Mouse (Mus musculus) layer of hippocampus, adult 18-20 months (tissue): ENCODE measurements around the gene Rpl14. TPM values are rescaled to one million over a fixed set of nuclear protein-coding genes. Genes with fewer than 3 reads are reported as not detected.

Experiments
- DNase-seq, 2 experiments: peaks; one replicate each; pipeline ENCODE4 v3.0.0; 2022; ENCODE audit warnings: low spot score in 2 of 2
- total RNA-seq, 2 experiments: library from RNA; stranded (reverse); gene quantifications; 2 replicates each; pipeline ENCODE4 v1.2.3; 2021

Rpl14 gene
- total RNA-seq, 2 experiments from 2014 or later: 355 to 365 TPM

DNA sequence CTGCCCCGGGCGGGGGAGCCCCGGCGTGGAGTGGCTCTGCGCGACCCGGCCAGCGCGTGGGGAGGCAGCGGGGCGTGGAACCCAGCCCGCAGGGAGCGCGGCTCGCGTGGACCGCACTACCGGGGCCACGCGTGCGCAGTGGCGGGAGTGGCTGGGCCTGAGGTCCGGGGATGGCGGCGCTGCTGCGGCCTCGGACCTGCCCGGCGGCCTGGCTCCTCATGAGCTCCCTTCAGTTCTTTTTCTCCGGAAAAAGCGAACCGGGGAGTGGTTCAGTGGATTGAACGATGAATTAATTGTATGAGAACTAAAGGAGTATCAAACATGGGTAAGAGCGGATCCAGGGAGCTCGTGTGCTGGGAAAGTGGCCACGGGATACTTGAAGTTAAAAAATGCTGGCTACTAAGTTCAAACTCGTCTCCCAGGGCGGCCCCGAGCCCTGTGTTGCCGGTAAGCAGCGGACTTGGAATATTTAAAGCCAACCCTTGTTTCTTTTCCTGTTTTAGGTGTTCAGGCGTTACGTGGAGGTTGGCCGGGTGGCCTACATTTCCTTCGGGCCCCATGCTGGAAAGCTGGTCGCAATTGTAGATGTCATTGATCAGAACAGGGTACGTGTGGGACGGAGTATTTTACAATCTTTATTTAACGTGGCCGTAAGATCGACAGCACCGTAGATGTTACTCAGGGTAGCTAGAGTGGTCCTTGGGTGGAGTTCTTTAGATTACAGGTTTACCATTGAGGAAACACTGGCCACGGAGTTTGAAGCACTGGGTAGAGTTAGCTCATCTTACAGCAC, 545 bp downstream of the Rpl14 start:
- DNase-seq: no peak

DNA sequence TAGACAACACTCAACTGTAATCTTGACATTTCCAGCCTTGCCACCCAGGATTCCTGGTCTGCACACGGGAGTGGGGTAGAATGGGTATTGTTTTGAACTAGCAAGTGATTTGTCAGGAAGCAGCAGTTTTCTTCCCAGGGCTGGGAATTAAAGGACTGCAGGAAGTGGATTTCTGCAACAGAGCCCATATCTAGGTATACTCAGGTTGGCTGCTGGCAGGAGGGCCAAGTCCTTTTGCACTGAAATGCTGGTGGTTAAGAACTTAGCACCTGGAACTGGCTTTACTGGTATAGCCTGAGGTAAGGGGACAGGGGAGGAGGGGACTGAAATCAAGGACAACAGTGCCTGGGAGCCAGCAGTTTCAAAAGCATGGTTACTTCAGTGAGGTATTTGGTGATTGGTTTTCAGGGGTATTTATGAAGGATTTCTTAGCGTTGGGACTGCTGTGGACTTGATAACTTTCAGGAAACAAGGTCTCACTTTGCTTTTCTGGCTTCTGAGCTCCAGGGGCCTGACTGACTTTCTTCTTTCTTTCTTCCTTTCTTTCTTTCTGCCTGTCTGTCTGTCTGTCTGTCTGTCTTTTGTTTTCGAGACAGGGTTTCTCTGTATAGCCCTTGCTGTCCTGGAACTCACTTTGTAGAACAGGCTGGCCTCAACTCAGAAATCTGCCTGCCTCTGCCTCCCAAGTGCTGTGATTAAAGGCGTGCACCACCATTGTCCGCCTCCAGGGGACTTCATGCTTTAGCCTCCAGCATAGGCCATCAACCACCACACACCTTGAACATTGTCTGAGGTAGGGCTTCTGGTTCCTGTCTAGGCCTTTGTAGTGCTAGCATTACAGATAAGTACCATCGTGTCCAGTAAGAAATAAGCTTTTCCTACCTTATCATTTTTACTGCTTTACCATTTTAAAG, 4.8 kb downstream of the Rpl14 start:
- DNase-seq: no peak

DNA sequence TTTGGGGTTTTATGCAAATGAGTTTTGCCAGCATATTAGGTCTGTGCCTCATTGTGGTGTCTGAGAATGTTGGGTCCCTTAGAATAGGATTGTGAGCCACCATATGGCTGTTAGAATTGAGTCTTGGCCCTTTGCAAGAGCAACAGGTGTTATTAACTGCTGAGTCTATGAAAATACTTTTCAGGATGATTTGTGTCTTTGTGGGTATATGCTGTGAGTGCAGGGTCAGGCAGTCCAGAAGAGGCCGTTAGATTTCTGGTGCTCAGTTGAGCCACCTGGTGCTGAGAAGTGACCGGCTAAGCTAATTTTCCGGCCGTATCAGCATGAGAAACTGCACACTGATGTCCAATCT, 5.4 kb downstream of the Rpl14 start:
- peak in 1 of 2 experiments; percentile 27 for DNase-seq

DNA sequence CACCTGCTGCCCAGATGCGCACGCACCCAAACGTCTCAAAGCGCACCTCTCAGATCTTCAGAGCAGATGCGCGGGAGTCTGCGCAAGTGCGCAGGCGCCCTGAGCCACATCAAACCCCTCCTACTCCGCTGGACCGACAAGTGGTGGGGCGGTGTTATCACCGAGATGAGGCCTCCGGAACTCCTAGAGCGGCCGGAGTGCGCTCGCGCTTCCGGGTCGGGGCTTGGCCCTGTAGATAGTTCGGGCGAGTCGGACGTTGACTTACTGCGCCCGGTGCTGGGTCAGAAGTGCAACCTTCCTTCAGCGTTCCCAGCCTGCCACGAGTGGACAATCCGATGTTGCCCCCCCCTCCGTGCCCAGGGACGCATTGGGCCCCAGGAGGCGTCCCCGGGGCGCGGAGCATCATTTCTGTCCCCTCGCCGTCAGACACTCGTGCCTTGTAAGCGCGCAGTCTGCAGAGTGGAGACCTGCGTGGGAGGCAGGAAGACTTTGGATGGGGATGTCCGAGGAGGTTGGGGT, 5.9 kb downstream of the Rpl14 start:
- peak; percentile 79 to 87 for DNase-seq

DNA sequence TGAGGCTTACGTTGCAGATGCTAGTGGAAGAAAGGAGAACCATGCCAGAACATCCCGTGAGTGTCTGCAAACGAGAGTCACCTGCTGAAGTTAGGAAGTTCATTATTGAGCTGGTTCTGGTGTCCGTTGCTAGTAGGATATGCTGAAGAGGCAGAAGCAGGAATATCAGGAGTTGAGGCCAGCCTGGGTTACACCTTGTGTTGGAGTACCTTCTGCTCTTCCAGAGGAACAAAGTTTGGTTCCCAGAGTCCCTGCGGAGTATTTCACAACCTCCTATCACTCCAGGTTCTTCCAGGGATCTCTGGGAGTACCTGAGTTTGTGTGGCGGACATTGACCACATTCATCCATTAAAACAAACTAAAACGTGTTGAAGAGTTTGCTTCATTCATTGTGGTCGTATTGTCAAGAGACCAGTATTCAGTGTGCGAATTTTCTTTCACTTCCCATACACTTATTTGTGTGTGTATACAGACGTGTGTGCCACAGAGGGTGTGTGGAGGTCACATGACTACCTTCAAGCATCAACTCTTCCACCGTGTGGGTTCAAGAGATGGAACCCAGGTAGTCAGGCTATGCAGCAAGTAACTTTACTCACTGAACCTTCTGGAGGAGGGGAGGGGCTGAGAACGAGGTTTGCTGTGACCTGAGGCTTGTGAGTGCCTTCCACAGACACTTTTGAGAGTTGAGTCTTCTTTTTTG, 6.6 kb downstream of the Rpl14 start:
- no peak for DNase-seq

DNA sequence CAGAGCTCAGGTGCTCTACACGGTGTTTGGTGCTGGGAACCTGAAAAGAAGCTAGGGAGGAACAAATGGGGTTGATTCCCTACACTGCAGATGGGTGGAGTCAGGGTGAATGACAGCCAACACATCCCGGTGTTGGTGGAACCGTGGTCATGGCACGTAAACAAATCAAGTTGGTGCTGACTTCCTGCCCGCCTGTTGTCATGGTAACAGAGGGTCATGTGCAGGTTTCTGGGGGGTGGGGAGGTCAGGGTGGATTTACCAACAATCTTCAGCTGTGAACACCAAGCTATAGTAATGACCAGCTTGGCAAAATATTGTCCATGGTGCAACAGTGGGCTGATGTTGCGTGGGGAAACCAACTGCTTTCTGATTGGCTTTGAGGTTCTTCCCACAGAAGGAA, 7.5 kb downstream of the Rpl14 start:
- DNase-seq: no peak

DNA sequence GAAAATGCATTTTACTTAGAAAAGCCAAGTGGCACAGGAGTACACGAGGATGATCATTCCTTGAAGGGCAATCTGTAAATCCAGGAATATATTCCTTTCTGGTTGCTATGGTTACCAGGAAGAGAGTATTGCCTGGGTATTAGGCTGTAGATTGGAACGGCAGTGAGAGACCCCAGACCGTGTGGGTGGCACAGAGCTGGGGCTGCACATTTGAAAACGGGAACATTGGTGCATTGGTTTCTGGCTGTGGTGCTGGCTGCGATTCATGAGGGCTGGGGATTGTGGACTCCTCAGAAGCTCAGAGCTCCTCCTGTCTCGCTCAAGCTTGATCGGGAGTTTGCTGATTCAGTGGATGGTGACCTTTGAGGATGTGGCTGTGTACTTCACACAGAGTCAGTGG, 8.6 kb downstream of the Rpl14 start:
- peak in 1 of 2 experiments; percentile 35 for DNase-seq

DNA sequence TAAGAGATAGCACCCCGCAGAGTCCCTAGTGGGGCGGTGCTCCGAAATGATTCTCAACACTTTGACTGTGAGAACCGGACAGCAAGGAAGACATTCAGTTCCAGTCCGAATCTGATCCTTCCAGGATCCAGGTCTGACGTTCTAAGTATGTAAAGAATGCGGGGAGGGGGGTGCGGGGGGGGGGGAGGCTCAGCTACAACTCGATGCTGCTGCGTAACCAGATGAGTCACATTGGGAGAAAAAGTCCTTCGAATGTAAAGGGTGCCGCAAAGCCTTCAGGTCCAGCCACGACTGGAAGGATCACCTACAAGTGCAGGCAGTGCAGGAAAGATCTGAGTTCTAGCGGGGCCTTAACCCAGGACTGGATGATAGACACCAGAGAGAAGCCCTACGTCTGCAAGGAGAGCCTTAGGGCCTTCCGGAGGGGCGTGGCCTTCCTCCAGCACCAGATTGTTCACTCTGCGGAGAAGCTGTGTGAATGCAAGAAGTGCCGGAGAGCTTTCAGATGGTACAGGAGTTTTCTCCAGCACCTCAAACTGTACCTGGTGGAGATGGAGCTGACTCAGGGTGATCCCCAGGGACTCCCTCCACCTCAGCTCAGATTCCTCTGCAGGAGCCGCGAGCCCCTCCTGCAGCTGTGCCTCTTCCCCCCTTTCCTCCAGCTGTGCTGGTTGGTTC, 10.8 kb downstream of the Rpl14 start:
- peak; percentile 34 to 57 for DNase-seq

DNA sequence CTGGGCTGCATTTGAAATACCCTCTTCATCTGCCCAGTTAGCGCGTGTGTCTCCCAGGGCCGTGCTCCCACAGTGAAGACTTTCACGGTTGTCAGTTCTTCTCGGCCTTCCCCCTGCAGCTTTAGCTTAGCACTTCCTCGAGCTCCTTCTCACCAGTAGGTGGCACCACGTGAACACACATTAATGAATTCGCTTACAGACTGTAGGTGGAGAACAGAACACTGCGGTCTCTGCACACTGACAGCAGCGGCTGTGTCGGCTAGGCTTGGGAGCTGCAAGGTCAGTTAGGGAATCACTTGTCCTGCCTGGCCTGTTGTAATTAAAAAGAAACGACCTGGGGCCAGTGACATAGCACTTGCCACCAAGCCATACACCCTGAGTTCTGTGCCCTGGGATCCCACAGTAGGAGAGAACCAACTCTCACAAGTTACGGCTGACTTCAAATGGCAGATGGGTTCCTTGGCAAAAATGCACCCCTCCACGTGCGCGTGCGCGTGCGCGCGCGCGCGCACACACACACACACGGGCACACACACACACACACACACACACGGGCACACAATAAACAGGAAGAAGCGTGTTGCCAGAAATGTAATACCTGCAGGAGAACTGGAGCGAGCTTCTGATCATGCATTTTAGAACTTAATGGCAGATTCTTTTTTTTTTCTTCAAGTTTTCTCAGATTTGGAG, 11.5 kb downstream of the Rpl14 start:
- DNase-seq: peak; percentile 80 to 95

DNA sequence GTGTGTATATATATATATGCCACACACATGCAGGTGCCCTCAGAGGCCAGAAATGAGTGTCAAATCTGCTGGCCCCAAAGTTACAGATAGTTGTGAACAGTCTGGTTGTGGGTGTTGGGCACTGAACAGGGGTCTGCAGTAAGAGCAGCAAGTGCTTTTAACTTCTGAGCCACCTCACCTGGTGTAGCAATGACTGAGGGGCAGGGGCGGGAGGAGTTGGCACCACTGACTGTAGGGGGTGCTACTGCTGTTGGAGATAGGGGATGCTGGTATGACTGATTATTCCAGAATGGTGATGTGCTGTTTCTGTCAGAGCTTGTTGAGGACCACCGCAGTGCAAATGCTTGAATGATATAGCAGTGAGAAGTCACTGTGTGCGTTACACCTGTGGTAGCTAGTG, 12.1 kb downstream of the Rpl14 start:
- DNase-seq: no peak

DNA sequence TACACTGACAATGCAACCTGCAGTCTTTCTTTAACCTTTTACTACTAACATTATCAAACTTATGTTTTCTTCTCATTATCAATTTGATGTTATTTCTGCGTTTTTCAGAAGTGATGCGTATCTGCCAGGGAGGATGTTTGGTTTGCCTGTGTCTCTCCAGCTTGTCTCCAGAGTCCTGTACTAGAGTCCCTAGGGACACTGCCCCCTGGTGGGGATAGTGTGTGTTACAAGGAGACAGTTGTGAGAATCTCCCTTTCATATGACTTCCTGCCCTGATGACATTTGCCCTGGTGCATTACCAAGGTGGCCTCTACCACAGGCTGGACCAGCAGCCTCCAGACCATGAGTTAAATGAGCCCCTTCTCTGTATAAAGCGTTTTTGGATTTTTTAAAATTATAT, 15.3 kb downstream of the Rpl14 start:
- peak; percentile 51 to 86 for DNase-seq

DNA sequence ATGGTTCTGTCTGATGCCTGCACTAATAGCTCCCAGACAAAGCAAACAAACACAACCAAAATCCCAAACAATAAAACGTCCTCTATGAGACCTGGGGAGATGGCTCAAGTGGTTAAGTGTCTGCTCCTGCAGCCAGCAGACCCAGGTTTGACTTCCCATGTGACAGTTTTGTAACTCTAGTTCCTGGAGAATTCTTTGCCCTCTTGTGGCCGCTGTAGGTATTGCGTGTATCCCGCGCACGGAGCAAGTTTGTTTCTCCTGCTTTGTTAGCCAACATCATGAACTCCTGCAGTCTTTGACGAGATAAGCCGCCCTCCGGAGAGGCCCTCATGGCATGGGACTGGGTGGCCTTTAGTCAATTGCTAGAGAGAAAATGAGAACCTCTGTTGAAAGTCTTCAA, 20.2 kb downstream of the Rpl14 start:
- peak; percentile 43 to 77 for DNase-seq

DNA sequence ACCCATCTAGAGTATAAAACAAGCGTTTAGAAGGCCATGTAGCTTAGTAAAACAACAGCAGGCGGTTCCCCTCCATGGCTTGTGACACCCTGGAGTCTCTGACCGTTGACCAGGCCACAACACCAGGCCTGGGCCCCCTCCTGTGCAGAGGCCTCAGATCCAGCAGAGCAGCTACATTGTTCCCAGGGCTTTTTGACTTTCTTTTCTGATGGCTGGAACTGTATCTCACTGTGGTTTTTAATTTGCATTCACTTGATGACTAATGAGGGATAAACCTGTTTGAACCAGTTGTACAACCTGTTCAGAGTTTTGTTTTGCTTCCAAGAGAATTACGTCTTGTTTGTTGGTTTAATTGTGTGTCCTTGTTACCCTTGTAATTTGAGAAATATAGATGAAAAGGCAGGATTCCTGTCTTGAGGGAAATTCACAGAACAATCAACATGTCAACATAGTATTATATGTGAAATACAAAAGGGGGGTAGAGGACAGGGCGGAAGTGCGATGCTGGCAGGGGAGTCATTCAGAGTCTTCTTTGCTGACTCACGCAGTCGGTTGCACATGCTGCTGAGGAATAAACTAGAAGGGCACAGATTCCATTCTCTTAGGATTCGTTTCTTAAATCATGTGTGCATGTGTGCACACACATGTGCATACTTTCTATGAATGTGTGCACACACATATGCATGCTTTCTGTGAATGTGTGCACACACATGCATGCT, 22.3 kb downstream of the Rpl14 start:
- DNase-seq: no peak

DNA sequence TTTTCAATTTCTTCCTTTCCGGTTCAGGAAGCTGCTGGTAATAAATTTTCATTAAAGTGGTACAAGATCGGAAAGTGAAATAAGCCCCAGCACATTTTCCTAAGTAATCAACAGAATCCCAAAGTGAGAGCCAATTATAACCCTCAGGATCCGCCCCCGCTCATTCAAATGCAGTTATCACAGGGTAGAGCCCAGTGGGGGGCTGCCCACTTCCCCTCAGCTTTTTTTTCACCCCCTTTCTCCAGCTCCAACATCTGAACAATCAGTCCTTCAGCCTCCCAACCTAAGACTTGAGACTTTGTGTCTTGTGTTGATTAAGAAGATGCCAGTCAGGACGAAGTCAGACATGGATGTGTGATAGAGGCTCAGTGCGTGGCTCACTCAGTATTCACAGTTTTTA, 23.6 kb downstream of the Rpl14 start:
- no peak for DNase-seq

DNA sequence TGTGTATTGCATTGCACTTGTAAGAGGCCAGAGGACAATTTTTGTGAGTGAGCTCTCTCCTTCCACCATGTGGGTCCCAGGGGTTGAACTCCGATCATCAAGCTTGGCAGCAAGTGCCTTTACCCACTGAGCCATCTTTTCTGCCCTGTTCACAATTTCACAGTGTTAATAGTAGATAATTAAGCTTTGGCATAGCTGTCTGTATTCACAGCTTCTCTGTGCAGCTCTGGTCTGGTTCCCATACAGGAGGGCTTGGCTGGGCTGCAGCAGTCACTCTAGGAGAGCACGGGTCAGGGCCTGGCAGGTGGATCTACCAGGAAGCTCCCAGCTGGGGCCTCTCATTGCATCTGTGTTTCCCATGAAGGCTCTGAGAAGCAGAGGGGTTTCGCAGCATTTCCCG, 24.1 kb downstream of the Rpl14 start:
- no peak for DNase-seq

DNA sequence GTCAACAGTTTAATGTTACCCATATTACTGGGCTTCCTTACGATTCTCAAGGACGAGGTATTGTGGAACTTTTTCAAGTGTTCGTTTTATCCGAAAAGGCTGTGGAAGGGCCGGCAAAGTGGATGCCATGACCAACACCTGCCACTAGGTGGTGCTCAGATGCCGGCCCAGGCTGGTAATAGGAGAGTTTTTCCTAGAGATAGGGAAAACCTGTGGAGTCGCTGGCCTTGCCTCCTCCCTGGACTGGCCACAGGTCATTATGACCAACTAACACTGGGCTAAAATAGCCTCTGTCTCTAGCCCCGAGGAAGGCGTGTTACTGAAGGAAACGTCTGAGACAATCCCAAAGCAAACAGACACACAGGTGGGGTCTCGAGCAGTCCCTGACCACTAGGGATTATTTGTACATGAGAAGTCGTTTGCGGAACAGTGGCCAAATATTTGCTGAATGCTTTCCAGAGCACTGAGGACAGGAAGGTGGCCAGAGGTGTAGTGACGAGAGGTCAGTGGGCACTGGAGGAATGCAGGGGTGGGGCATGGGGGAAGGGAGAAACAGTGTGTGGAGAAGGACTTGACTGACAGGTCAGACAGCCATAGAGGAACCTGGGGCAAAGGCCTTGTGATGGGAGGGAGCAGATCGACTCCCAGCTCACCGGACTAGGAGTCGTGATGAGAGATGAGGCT, 30.4 kb downstream of the Rpl14 start:
- DNase-seq: peak; percentile 45 to 82

DNA sequence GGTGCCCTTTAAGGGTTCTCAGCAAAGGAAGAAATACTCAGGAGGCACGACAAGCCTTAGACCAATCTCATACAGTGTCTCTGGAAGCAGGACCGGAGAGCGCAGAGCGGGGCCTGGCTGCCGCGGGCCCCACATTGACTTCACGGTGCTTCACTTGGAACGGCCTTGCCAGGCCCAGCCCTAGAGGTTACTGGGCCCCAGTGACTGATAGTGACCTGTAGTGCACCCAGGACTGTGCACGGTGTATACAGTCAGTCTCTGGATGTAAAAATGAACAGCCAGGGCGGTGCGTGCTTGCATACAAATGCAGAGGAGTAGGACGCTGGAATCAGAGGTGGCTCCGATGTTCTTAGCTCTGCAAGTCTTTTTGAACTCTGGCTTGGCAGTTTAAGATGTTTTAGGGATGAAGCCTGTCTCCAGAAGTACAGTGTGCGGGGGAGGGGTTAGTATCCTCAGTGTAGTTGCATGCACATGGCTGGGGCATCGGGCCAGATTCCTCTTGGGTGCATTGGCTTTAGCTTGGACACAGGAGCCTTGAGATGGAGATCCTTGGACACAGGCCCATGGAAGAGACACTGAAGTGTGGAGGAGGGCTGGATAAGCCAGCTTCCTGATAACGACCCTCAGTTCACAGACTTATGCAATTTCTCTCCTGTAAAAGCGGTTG, 31.1 kb downstream of the Rpl14 start:
- peak in 1 of 2 experiments; percentile 42 for DNase-seq

DNA sequence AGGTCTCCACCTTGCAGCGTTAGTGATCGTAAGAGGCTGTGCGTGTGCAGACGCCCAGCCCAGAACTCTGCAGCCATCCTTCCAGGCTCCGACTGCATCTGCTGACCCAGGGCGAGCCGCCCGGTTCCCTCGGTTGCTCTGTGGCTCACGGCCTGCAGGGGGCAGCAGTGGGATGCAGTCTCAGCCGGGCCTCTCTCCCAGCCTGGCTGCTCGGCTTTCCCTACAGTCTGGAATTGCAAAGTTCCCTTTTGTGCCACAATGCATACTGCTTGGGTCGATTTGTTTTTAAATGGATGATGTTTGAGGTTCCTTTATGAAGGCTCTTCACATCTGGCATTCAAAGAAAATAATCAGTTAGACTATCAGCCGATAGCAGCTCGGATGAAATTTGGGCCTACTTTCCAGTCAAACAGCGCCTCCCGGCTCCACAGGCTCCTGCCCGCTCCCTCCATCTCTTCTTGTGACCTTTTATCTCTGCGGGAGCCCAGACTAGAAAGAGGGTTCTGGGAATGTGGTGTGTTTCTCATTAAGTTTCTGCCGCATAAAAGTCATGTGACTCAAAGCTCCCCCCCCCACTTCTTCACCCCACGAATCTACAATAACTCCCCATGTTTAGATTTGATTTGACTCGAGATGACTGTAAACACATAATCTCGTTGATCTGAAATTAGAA, 31.7 kb downstream of the Rpl14 start:
- DNase-seq: peak; percentile 80 to 95
